Mouse (Mus musculus) embryonic stem cell, embryonic (primary cell): ENCODE data around the gene Zfp385b.

Experiments used
- CTCF ChIA-PET, 4 experiments: fragments of 300-600 bp in 2 of 4; fragments of 350-600 bp in 2 of 4; sonication (Branson Sonifier 250); formaldehyde crosslinking; loops; one replicate each; lab custom pipeline; 2022; ENCODE audit warnings: inconsistent platforms in 2 of 4; lab: Charles Lee
- POLR2A ChIA-PET, 4 experiments: fragments of 300-600 bp in 2 of 4; fragments of 350-600 bp in 2 of 4; sonication (Branson Sonifier 250); formaldehyde crosslinking; loops; one replicate each; lab custom pipeline; 2022; ENCODE audit warnings: antibody characterized with exemption in 4 of 4, inconsistent platforms in 1 of 4; lab: Charles Lee

Gene Zfp385b

GRCm38 (mm10) chr2:77505614-77506013 is 313.8 kb downstream of the Zfp385b start:
- ChIA-PET POLR2A (no interaction called here), CTCF (no interaction called here)

GRCm38 (mm10) chr2:77503674-77504351 is 315.6 kb downstream of the Zfp385b start:
- ChIA-PET CTCF (no interaction called here), POLR2A (no interaction called here)

GRCm38 (mm10) chr2:77503217-77503616 is 316.2 kb downstream of the Zfp385b start:
- CTCF ChIA-PET: no interaction called here
- POLR2A ChIA-PET: no interaction called here

- POLR2A ChIA-PET: no interaction called here
- CTCF ChIA-PET: no interaction called here
Observed at GRCm38 (mm10) chr2:77502458-77502857, 317.0 kb downstream of the Zfp385b start.

- CTCF ChIA-PET: no interaction called here
- POLR2A ChIA-PET: no interaction called here
Observed at GRCm38 (mm10) chr2:77500480-77500879, 319.0 kb downstream of the Zfp385b start.

- ChIA-PET POLR2A (interaction anchor here in 1 of 4 experiments (1.2 kb wide), 1 partner anchor 17 kb away, joined by 4 read pairs; no protein-coding TSS in a partner anchor), CTCF (interaction anchor here in 2 of 4 experiments (0.6 kb wide), 2 partner anchors 13 to 166 kb away, joined by 3 read pairs; no protein-coding TSS in a partner anchor)
Observed at GRCm38 (mm10) chr2:77498379-77498778, 321.1 kb downstream of the Zfp385b start.

- POLR2A ChIA-PET: interaction anchor here in 1 of 4 experiments (1.2 kb wide), 1 partner anchor 18 kb away, joined by 4 read pairs; no protein-coding TSS in a partner anchor
- CTCF ChIA-PET: interaction anchor here in 2 of 4 experiments (0.6 kb wide), 3 partner anchors 13 to 166 kb away, joined by 3 read pairs; no protein-coding TSS in a partner anchor
Observed at GRCm38 (mm10) chr2:77497942-77498341, 321.5 kb downstream of the Zfp385b start.

GRCm38 (mm10) chr2:77496071-77496470 is 323.4 kb downstream of the Zfp385b start:
- CTCF ChIA-PET: no interaction called here

GRCm38 (mm10) chr2:77495344-77495743 is 324.1 kb downstream of the Zfp385b start:
- ChIA-PET POLR2A (no interaction called here), CTCF (no interaction called here)

More at GRCm38 (mm10) chr2:77496071-77496470, 323.4 kb downstream of the Zfp385b start:
- POLR2A ChIA-PET: no interaction called here

- ChIA-PET CTCF (no interaction called here), POLR2A (interaction anchor here in 2 of 4 experiments (0.7 kb wide), 3 partner anchors 23 to 439 kb away, joined by 3 to 4 read pairs (median 4); no protein-coding TSS in a partner anchor)
Observed at GRCm38 (mm10) chr2:77493695-77494094, 325.7 kb downstream of the Zfp385b start.

GRCm38 (mm10) chr2:77487151-77487550 is 332.3 kb downstream of the Zfp385b start:
- ChIA-PET CTCF (interaction anchor here in 1 of 4 experiments (0.7 kb wide), 1 partner anchor 101 kb away, joined by 3 read pairs; no protein-coding TSS in a partner anchor), POLR2A (no interaction called here)

- ChIA-PET POLR2A (no interaction called here), CTCF (no interaction called here)
Observed at GRCm38 (mm10) chr2:77481274-77481673, 338.2 kb downstream of the Zfp385b start.

- ChIA-PET POLR2A (no interaction called here), CTCF (no interaction called here)
Observed at GRCm38 (mm10) chr2:77477536-77477935, 341.9 kb downstream of the Zfp385b start.

- ChIA-PET CTCF (interaction anchor here in 2 of 4 experiments (0.5 to 0.7 kb wide), 2 partner anchors 140 to 167 kb away, joined by 3 read pairs; no protein-coding TSS in a partner anchor), POLR2A (interaction anchor here in 1 of 4 experiments (0.5 kb wide), 1 partner anchor 29 kb away, joined by 3 read pairs; no protein-coding TSS in a partner anchor)
Observed at GRCm38 (mm10) chr2:77476444-77476843, 343.0 kb downstream of the Zfp385b start.

GRCm38 (mm10) chr2:77472254-77472837 is 347.1 kb downstream of the Zfp385b start:
- CTCF ChIA-PET: no interaction called here
- POLR2A ChIA-PET: interaction anchor here in 2 of 4 experiments (0.9 to 1.6 kb wide), 2 partner anchors 10 to 799 kb away, joined by 3 read pairs; no protein-coding TSS in a partner anchor

GRCm38 (mm10) chr2:77470716-77471115 is 348.7 kb downstream of the Zfp385b start:
- ChIA-PET CTCF (no interaction called here), POLR2A (no interaction called here)

GRCm38 (mm10) chr2:77461413-77461812 is 358.0 kb downstream of the Zfp385b start:
- POLR2A ChIA-PET: no interaction called here
- CTCF ChIA-PET: no interaction called here

- ChIA-PET POLR2A (no interaction called here), CTCF (no interaction called here)
Observed at GRCm38 (mm10) chr2:77460011-77460410, 359.4 kb downstream of the Zfp385b start.

- CTCF ChIA-PET: interaction anchor here in 2 of 4 experiments (0.6 to 1.0 kb wide), 6 partner anchors 9 to 250 kb away, joined by 3 to 5 read pairs (median 3); no protein-coding TSS in a partner anchor
- POLR2A ChIA-PET: interaction anchor here in 1 of 4 experiments (0.6 kb wide), 1 partner anchor 1914 kb away, joined by 3 read pairs; no protein-coding TSS in a partner anchor
Observed at GRCm38 (mm10) chr2:77458431-77458830, 361.0 kb downstream of the Zfp385b start.

GRCm38 (mm10) chr2:77457120-77457519 is 362.3 kb downstream of the Zfp385b start:
- POLR2A ChIA-PET: no interaction called here
- CTCF ChIA-PET: interaction anchor here in 2 of 4 experiments (1.1 to 1.3 kb wide), 3 partner anchors 10 to 115 kb away, joined by 3 to 5 read pairs (median 4); no protein-coding TSS in a partner anchor
